Mouse (Mus musculus): ENCODE data around the gene Fam189a2. TPM values are rescaled to one million over a fixed set of nuclear protein-coding genes. Genes with fewer than 3 reads are reported as not detected.

The Fam189a2 gene
- polyA plus RNA-seq (2014; fragmentation: Illumina TruSeq; extraction: RNeasy Lipid Tissue Mini Kit (QIAGEN cat#74804); ENCODE audit: low read depth, low replicate concordance): 58.2 TPM

GRCm38 (mm10) chr19:24030871-24031556 lies at the start of gene Fam189a2:
Gene Fam189a2, minus strand, starts transcription at chr19:24031019.

Other genes starting within 250 kb of the Fam189a2 start
- gene Tjp2, start 194.0 kb upstream of the Fam189a2 start, polyA plus RNA-seq (2014; fragmentation: Illumina TruSeq; extraction: RNeasy Lipid Tissue Mini Kit (QIAGEN cat#74804); ENCODE audit: low read depth, low replicate concordance): 38.0 TPM
- gene Fxn, start 249.6 kb upstream of the Fam189a2 start, polyA plus RNA-seq (2014; fragmentation: Illumina TruSeq; extraction: RNeasy Lipid Tissue Mini Kit (QIAGEN cat#74804); ENCODE audit: low read depth, low replicate concordance): 7.3 TPM